Mouse (Mus musculus): ENCODE measurements at regions not wholly inside any gene's neighbourhood (a gene's known extent, or its start where the extent isn't known, plus 50 kb on each side); places are given as distances from the start of the nearest gene placed in this dataset.
"Not testable (repeated sequence)": the region's sequence is repeated elsewhere in the genome, so short reads cannot be mapped to it uniquely, and the experiment has no call there.

- Histone ChIP-seq H3K4me3 (replicated peaks) (no peak overlapping the region), H3K9me3 (replicated peaks) (no peaks in the 10 kb centered on the region), H3K27me3 (replicated peaks) (no peaks in the 10 kb centered on the region), H3K36me3 (no peaks in the 10 kb centered on the region), H3K27ac (replicated peaks) (no peak overlapping the region), H3K9ac (replicated peaks) (no peak overlapping the region), H3K4me2 (no peak overlapping the region), H3K4me1 (no peaks in the 10 kb centered on the region)
- ATAC-seq (ENCODE audit: low FRiP score) = no peak
- WGBS = 71% methylated on average over 5 of the region's 5 CpGs
Observed at GRCm38 (mm10) chr14:53980771-53981170, 273.1 kb downstream of the Dad1 start.

- H3K27ac ChIP-seq (replicated peaks); H3K4me1 ChIP-seq; H3K36me3 ChIP-seq; H3K4me3 ChIP-seq (replicated peaks); H3K9ac ChIP-seq (replicated peaks); H3K4me2 ChIP-seq; H3K27me3 ChIP-seq (replicated peaks); ATAC-seq (ENCODE audit: low FRiP score); H3K9me3 ChIP-seq (replicated peaks): not testable (repeated sequence)
- WGBS = 86% methylated on average over 11 of the region's 11 CpGs
Observed at GRCm38 (mm10) chr14:53961426-53961825, 292.5 kb downstream of the Dad1 start.

- ATAC-seq (ENCODE audit: low FRiP score) = no peak
- no peak overlapping the region for H3K27ac ChIP-seq (replicated peaks)
- H3K27me3 ChIP-seq (replicated peaks) = no peaks in the 10 kb centered on the region
- no peak overlapping the region for H3K9ac ChIP-seq (replicated peaks)
- H3K4me3 ChIP-seq (replicated peaks) = no peak overlapping the region
- H3K9me3 ChIP-seq (replicated peaks) = no peaks in the 10 kb centered on the region
- H3K36me3 ChIP-seq = no peaks in the 10 kb centered on the region
- no peak overlapping the region for H3K4me2 ChIP-seq
- 83% methylated on average over 7 of the region's 7 CpGs for WGBS
- H3K4me1 ChIP-seq = no peaks in the 10 kb centered on the region
Observed at GRCm38 (mm10) chr14:53960779-53961178, 293.1 kb downstream of the Dad1 start.

GRCm38 (mm10) chr14:53935791-53936231, 318.1 kb downstream of the Dad1 start:
- not testable (repeated sequence) for H3K9ac ChIP-seq (replicated peaks); H3K4me3 ChIP-seq (replicated peaks); H3K4me2 ChIP-seq; H3K4me1 ChIP-seq; ATAC-seq (ENCODE audit: low FRiP score); H3K27ac ChIP-seq (replicated peaks); H3K9me3 ChIP-seq (replicated peaks); H3K36me3 ChIP-seq; H3K27me3 ChIP-seq (replicated peaks)
- WGBS = 97% methylated on average over 29 of the region's 29 CpGs

- not testable (repeated sequence) for H3K36me3 ChIP-seq; ATAC-seq (ENCODE audit: low FRiP score)
- 93% methylated on average over 5 of the region's 13 CpGs for WGBS
Observed at GRCm38 (mm10) chr14:53935336-53935735, 318.6 kb downstream of the Dad1 start.

GRCm38 (mm10) chr14:53910871-53911270, 343.0 kb downstream of the Dad1 start:
- Histone ChIP-seq H3K36me3 (no peaks in the 10 kb centered on the region), H3K27me3 (replicated peaks) (no peaks in the 10 kb centered on the region), H3K4me3 (replicated peaks) (no peak overlapping the region), H3K9ac (replicated peaks) (no peak overlapping the region), H3K4me1 (no peaks in the 10 kb centered on the region), H3K27ac (replicated peaks) (no peak overlapping the region), H3K9me3 (replicated peaks) (no peaks in the 10 kb centered on the region), H3K4me2 (no peak overlapping the region)
- ATAC-seq (ENCODE audit: low FRiP score) = no peak
- 82% methylated on average over 1 of the region's 1 CpGs for WGBS

More at GRCm38 (mm10) chr14:53935336-53935735, 318.6 kb downstream of the Dad1 start:
- not testable (repeated sequence) for H3K4me3 ChIP-seq (replicated peaks); H3K4me2 ChIP-seq; H3K4me1 ChIP-seq; H3K27ac ChIP-seq (replicated peaks); H3K9ac ChIP-seq (replicated peaks); H3K27me3 ChIP-seq (replicated peaks); H3K9me3 ChIP-seq (replicated peaks)

GRCm38 (mm10) chr14:53904578-53904977, 349.3 kb downstream of the Dad1 start:
- H3K4me3 ChIP-seq (replicated peaks) = no peak overlapping the region
- H3K9ac ChIP-seq (replicated peaks) = no peak overlapping the region
- no peaks in the 10 kb centered on the region for H3K27me3 ChIP-seq (replicated peaks)
- H3K4me1 ChIP-seq = no peaks in the 10 kb centered on the region
- no peaks in the 10 kb centered on the region for H3K9me3 ChIP-seq (replicated peaks)
- ATAC-seq (ENCODE audit: low FRiP score) = no peak
- H3K36me3 ChIP-seq = no peaks in the 10 kb centered on the region
- no peak overlapping the region for H3K4me2 ChIP-seq
- WGBS = 64% methylated on average over 3 of the region's 3 CpGs
- H3K27ac ChIP-seq (replicated peaks) = no peak overlapping the region

- no peaks in the 10 kb centered on the region for H3K4me1 ChIP-seq
- H3K27me3 ChIP-seq (replicated peaks) = no peaks in the 10 kb centered on the region
- H3K36me3 ChIP-seq = no peaks in the 10 kb centered on the region
- no peak overlapping the region for H3K9ac ChIP-seq (replicated peaks)
- no peak overlapping the region for H3K4me3 ChIP-seq (replicated peaks)
- H3K27ac ChIP-seq (replicated peaks) = no peak overlapping the region
- no peaks in the 10 kb centered on the region for H3K9me3 ChIP-seq (replicated peaks)
- ATAC-seq (ENCODE audit: low FRiP score) = no peak
- 95% methylated on average over 1 of the region's 1 CpGs for WGBS
- H3K4me2 ChIP-seq = no peak overlapping the region
Observed at GRCm38 (mm10) chr14:53901103-53901502, 352.8 kb downstream of the Dad1 start.

GRCm38 (mm10) chr14:53881304-53881703, 372.6 kb downstream of the Dad1 start:
- Histone ChIP-seq H3K27ac (replicated peaks) (no peak overlapping the region), H3K4me2 (no peak overlapping the region), H3K4me1 (0 out of 2 replicates have a peak, but pooled peaks cover 3% of the 10 kb centered on the region), H3K27me3 (replicated peaks) (no peaks in the 10 kb centered on the region), H3K36me3 (no peaks in the 10 kb centered on the region), H3K9ac (replicated peaks) (no peak overlapping the region), H3K4me3 (replicated peaks) (no peak overlapping the region), H3K9me3 (replicated peaks) (no peaks in the 10 kb centered on the region)
- ATAC-seq (ENCODE audit: low FRiP score) = peak; percentile 75; the same call in 1 of the 2 replicates
- 12% methylated on average over 3 of the region's 3 CpGs for WGBS

- Histone ChIP-seq H3K36me3 (no peaks in the 10 kb centered on the region), H3K4me3 (replicated peaks) (no peak overlapping the region), H3K9me3 (replicated peaks) (no peaks in the 10 kb centered on the region), H3K9ac (replicated peaks) (no peak overlapping the region), H3K27ac (replicated peaks) (no peak overlapping the region), H3K4me1 (0 out of 2 replicates have a peak, but pooled peaks cover 3% of the 10 kb centered on the region), H3K4me2 (no peak overlapping the region), H3K27me3 (replicated peaks) (no peaks in the 10 kb centered on the region)
- no peak for ATAC-seq (ENCODE audit: low FRiP score)
- 80% methylated on average over 7 of the region's 7 CpGs for WGBS
Observed at GRCm38 (mm10) chr14:53876581-53876980, 377.3 kb downstream of the Dad1 start.

GRCm38 (mm10) chr14:53875736-53876135, 378.2 kb downstream of the Dad1 start:
- H3K36me3 ChIP-seq = no peaks in the 10 kb centered on the region
- no peak for ATAC-seq (ENCODE audit: low FRiP score)
- no peak overlapping the region for H3K27ac ChIP-seq (replicated peaks)
- no peaks in the 10 kb centered on the region for H3K4me1 ChIP-seq
- 58% methylated on average over 6 of the region's 6 CpGs for WGBS
- no peak overlapping the region for H3K4me3 ChIP-seq (replicated peaks)
- H3K9me3 ChIP-seq (replicated peaks) = no peaks in the 10 kb centered on the region
- H3K27me3 ChIP-seq (replicated peaks) = no peaks in the 10 kb centered on the region
- H3K4me2 ChIP-seq = no peak overlapping the region
- H3K9ac ChIP-seq (replicated peaks) = no peak overlapping the region

- H3K27me3 ChIP-seq (replicated peaks) = no peaks in the 10 kb centered on the region
- 62% methylated on average over 7 of the region's 7 CpGs for WGBS
- no peak overlapping the region for H3K27ac ChIP-seq (replicated peaks)
- no peak overlapping the region for H3K4me3 ChIP-seq (replicated peaks)
- H3K9me3 ChIP-seq (replicated peaks) = no peaks in the 10 kb centered on the region
- H3K4me2 ChIP-seq = no peak overlapping the region
- H3K36me3 ChIP-seq = no peaks in the 10 kb centered on the region
- no peaks in the 10 kb centered on the region for H3K4me1 ChIP-seq
- no peak overlapping the region for H3K9ac ChIP-seq (replicated peaks)
- ATAC-seq (ENCODE audit: low FRiP score) = no peak
Observed at GRCm38 (mm10) chr14:53847049-53847448, 406.9 kb downstream of the Dad1 start.

- H3K4me3 ChIP-seq (replicated peaks) = no peak overlapping the region
- no peak for ATAC-seq (ENCODE audit: low FRiP score)
- no peaks in the 10 kb centered on the region for H3K27me3 ChIP-seq (replicated peaks)
- WGBS = 95% methylated on average over 9 of the region's 9 CpGs
- no peak overlapping the region for H3K9ac ChIP-seq (replicated peaks)
- no peaks in the 10 kb centered on the region for H3K4me1 ChIP-seq
- H3K4me2 ChIP-seq = no peak overlapping the region
- no peaks in the 10 kb centered on the region for H3K9me3 ChIP-seq (replicated peaks)
- H3K27ac ChIP-seq (replicated peaks) = no peak overlapping the region
- no peaks in the 10 kb centered on the region for H3K36me3 ChIP-seq
Observed at GRCm38 (mm10) chr14:53845646-53846045, 408.3 kb downstream of the Dad1 start.

Measured in neural tube, embryonic 15.5 days (tissue).